12 mouse cellular contexts compared by ENCODE assay signal in genomic region chr3:89147979-89148311, GRCm38 (mm10). TPM values are rescaled to one million over a fixed set of nuclear protein-coding genes. Genes with fewer than 3 reads are reported as not detected.
DNase-seq lines count a peak whose midpoint lies in the region; ATAC-seq and TF ChIP-seq lines count a peak whose summit lies in the region.
"Had no signal": no experiment of that assay in that cellular context is flagged by ENCODE, and none has a peak within 500 bp of the region (broad histone marks: within the 10 kb centered on the region; RNA-seq: fewer than 3 reads in every experiment).

No protein-coding gene starts in this region.

- no peak for TF ChIP-seq CTCF in kidney, postnatal 0 days (IDR thresholded peaks at IDR 0.05; ENCODE audit: low read depth)

- H3K4me3 ChIP-seq in erythroblast, embryonic 14.5 days (replicated peaks), result peak overlapping the region; percentile 63
- peak overlapping the region; percentile 23 for H3K4me3 ChIP-seq in kidney, postnatal 0 days (replicated peaks; ENCODE audit: low read depth, low read length)
- H3K4me3 ChIP-seq in embryonic facial prominence, embryonic 13.5 days, result peak overlapping the region; percentile 41
- peak overlapping the region; percentile 48 for H3K4me3 ChIP-seq in liver, embryonic 16.5 days (ENCODE audit: low read depth, low read length)

- H3K9me3 ChIP-seq in erythroblast, embryonic 14.5 days (ENCODE audit: control insufficient read depth, low read length), result peaks cover 2% of the 10 kb centered on the region; the same call in 1 of the 2 replicates
- H3K9me3 ChIP-seq in kidney, postnatal 0 days (replicated peaks; ENCODE audit: low read length), result no peaks in the 10 kb centered on the region
- H3K9me3 ChIP-seq in embryonic facial prominence, embryonic 13.5 days, result no peaks in the 10 kb centered on the region
- no peaks in the 10 kb centered on the region for H3K9me3 ChIP-seq in liver, embryonic 16.5 days (replicated peaks; ENCODE audit: control insufficient read depth, low read length)

- no peak overlapping the region for H3K27ac ChIP-seq in kidney, postnatal 0 days
- H3K27ac ChIP-seq in embryonic facial prominence, embryonic 13.5 days, result no peak overlapping the region
- H3K27ac ChIP-seq in liver, embryonic 16.5 days (ENCODE audit: low read length), result peak overlapping the region; percentile 67
- H3K27ac ChIP-seq: macrophage had no signal

- WGBS in kidney, postnatal 0 days, result 7% methylated on average over 15 of the region's 15 CpGs
- 4% methylated on average over 15 of the region's 15 CpGs for WGBS in embryonic facial prominence, embryonic 13.5 days
- WGBS in liver, embryonic 16.5 days (ENCODE audit: insufficient replicate concordance), result 10% methylated on average over 15 of the region's 15 CpGs

- peaks cover 89% of the 10 kb centered on the region for H3K4me1 ChIP-seq in erythroblast, embryonic 14.5 days (ENCODE audit: control insufficient read depth)
- 0 out of 2 replicates have a peak, but pooled peaks cover 4% of the 10 kb centered on the region for H3K4me1 ChIP-seq in kidney, postnatal 0 days (replicated peaks; ENCODE audit: insufficient read depth, low read length)
- peaks cover 14% of the 10 kb centered on the region for H3K4me1 ChIP-seq in embryonic facial prominence, embryonic 13.5 days
- H3K4me1 ChIP-seq in liver, embryonic 16.5 days (ENCODE audit: control insufficient read depth, low read depth, low read length), result peaks cover 38% of the 10 kb centered on the region

- H3K36me3 ChIP-seq in erythroblast, embryonic 14.5 days (ENCODE audit: control insufficient read depth), result peaks cover 44% of the 10 kb centered on the region
- H3K36me3 ChIP-seq in kidney, postnatal 0 days (ENCODE audit: insufficient read depth, low read length), result no peaks in the 10 kb centered on the region
- no peaks in the 10 kb centered on the region for H3K36me3 ChIP-seq in embryonic facial prominence, embryonic 13.5 days
- peaks cover 23% of the 10 kb centered on the region for H3K36me3 ChIP-seq in liver, embryonic 16.5 days (ENCODE audit: control insufficient read depth, insufficient read depth)

- H3K4me2 ChIP-seq in kidney, postnatal 0 days (ENCODE audit: low read length), result peak overlapping the region; percentile 59
- H3K4me2 ChIP-seq in embryonic facial prominence, embryonic 13.5 days, result peak overlapping the region; percentile 67
- H3K4me2 ChIP-seq in liver, embryonic 16.5 days (ENCODE audit: low read depth, low read length), result peak overlapping the region; percentile 73

- H3K27me3 ChIP-seq in erythroblast, embryonic 14.5 days (ENCODE audit: control insufficient read depth), result peaks cover 27% of the 10 kb centered on the region
- no peaks in the 10 kb centered on the region for H3K27me3 ChIP-seq in kidney, postnatal 0 days (ENCODE audit: insufficient read depth, low read length)
- peaks cover 60% of the 10 kb centered on the region for H3K27me3 ChIP-seq in embryonic facial prominence, embryonic 13.5 days
- peaks cover 5% of the 10 kb centered on the region for H3K27me3 ChIP-seq in liver, embryonic 16.5 days (ENCODE audit: control insufficient read depth, insufficient read depth, low read depth, low read length)

- ATAC-seq in erythroblast, adult 5-6 weeks (replicated peaks; ENCODE audit: low FRiP score, poor library complexity, severe bottlenecking), result no peak; the same call in 1 of the 2 replicates
- ATAC-seq in kidney, postnatal 0 days (replicated peaks; ENCODE audit: low FRiP score, low read depth), result peak; percentile 44
- ATAC-seq in embryonic facial prominence, embryonic 13.5 days (ENCODE audit: insufficient number of reproducible peaks, insufficient read depth, low FRiP score, low TSS enrichment, low read depth), result no peak
- no peak; the same call in none of the 2 replicates for ATAC-seq in liver, embryonic 16.5 days (ENCODE audit: low read depth)

- DNase-seq in kidney, postnatal 0 days (ENCODE audit: low spot score), result peak; percentile 14
- DNase-seq in kidney, adult 8-10 months, result no peak
- no peak for DNase-seq in left cerebral cortex, adult 11 months (ENCODE audit: low spot score)
- DNase-seq in urinary bladder, postnatal 25 days (ENCODE audit: low spot score), result no peak
- DNase-seq: adrenal gland, adult 8-10 months; heart, postnatal 36 days; right cerebral cortex, adult 18-20 months had no signal

- 0 out of 2 replicates have a peak overlapping the region, but pooled peaks have one; percentile 35 for H3K9ac ChIP-seq in kidney, postnatal 0 days (ENCODE audit: low read depth, low read length)
- peak overlapping the region; percentile 62 for H3K9ac ChIP-seq in embryonic facial prominence, embryonic 13.5 days
- peak overlapping the region; percentile 49 for H3K9ac ChIP-seq in liver, embryonic 16.5 days (ENCODE audit: low read depth, low read length)

RNA-seq across cellular contexts. Expression of gene Pklr, which starts 12.0 kb away (rescaled TPM):
- polyA plus RNA-seq in erythroblast, embryonic 14.5 days (2012), result 50.9 and 55.5 TPM in 2 replicates
- total RNA-seq in erythroblast, adult 5-6 weeks (2015; ENCODE audit: low replicate concordance), result 22.5 and 23.4 TPM in 2 replicates
- 5.6 and 5.7 TPM in 2 replicates for total RNA-seq in erythroblast, adult 5-6 weeks (2017; ENCODE audit: low replicate concordance)
- polyA plus RNA-seq in kidney, postnatal 0 days (2015; fragmentation: Nextera tagmentation; extraction: Ambion mirVana), result 3.7 and 6.8 TPM in 2 replicates
- 2.0 TPM in 1 of 2 replicates, not detected in the other for polyA plus RNA-seq in embryonic facial prominence, embryonic 13.5 days (2015; fragmentation: Nextera tagmentation; extraction: Ambion mirVana)
- polyA plus RNA-seq in liver, embryonic 16.5 days (2015; fragmentation: Nextera tagmentation; extraction: Ambion mirVana), result 102 and 104 TPM in 2 replicates
- total RNA-seq: heart, postnatal 36 days had no signal
- polyA plus RNA-seq: macrophage had no signal

RNA-seq across cellular contexts. Expression of gene Hcn3, which starts 12.1 kb away (rescaled TPM):
- 0.02 TPM in 2 replicates for polyA plus RNA-seq in erythroblast, embryonic 14.5 days (2012)
- not detected in 2 replicates for total RNA-seq in erythroblast, adult 5-6 weeks (2015; ENCODE audit: low replicate concordance)
- 1.3 TPM in 1 of 2 replicates, not detected in the other for total RNA-seq in erythroblast, adult 5-6 weeks (2017; ENCODE audit: low replicate concordance)
- 0.71 and 0.91 TPM in 2 replicates for polyA plus RNA-seq in kidney, postnatal 0 days (2015; fragmentation: Nextera tagmentation; extraction: Ambion mirVana)
- polyA plus RNA-seq in embryonic facial prominence, embryonic 13.5 days (2015; fragmentation: Nextera tagmentation; extraction: Ambion mirVana), result 3.6 and 4.3 TPM in 2 replicates
- 0.29 and 0.32 TPM in 2 replicates for polyA plus RNA-seq in liver, embryonic 16.5 days (2015; fragmentation: Nextera tagmentation; extraction: Ambion mirVana)

RNA-seq across cellular contexts. Expression of gene Clk2, which starts 16.6 kb away (rescaled TPM):
- polyA plus RNA-seq in erythroblast, embryonic 14.5 days (2012), result 2.4 and 3.0 TPM in 2 replicates
- total RNA-seq in erythroblast, adult 5-6 weeks (2015; ENCODE audit: low replicate concordance), result 16.3 and 37.9 TPM in 2 replicates
- 24.4 and 47.4 TPM in 2 replicates for total RNA-seq in erythroblast, adult 5-6 weeks (2017; ENCODE audit: low replicate concordance)
- 16.9 and 18.8 TPM in 2 replicates for polyA plus RNA-seq in kidney, postnatal 0 days (2015; fragmentation: Nextera tagmentation; extraction: Ambion mirVana)
- 39.9 and 41.8 TPM in 2 replicates for polyA plus RNA-seq in embryonic facial prominence, embryonic 13.5 days (2015; fragmentation: Nextera tagmentation; extraction: Ambion mirVana)
- polyA plus RNA-seq in liver, embryonic 16.5 days (2015; fragmentation: Nextera tagmentation; extraction: Ambion mirVana), result 6.4 and 8.4 TPM in 2 replicates

RNA-seq across cellular contexts. Expression of gene Scamp3, which starts 29.3 kb away (rescaled TPM):
- 18.8 and 19.5 TPM in 2 replicates for polyA plus RNA-seq in erythroblast, embryonic 14.5 days (2012)
- total RNA-seq in erythroblast, adult 5-6 weeks (2015; ENCODE audit: low replicate concordance), result 20.3 and 24.0 TPM in 2 replicates
- 3.5 and 5.8 TPM in 2 replicates for total RNA-seq in erythroblast, adult 5-6 weeks (2017; ENCODE audit: low replicate concordance)
- polyA plus RNA-seq in kidney, postnatal 0 days (2015; fragmentation: Nextera tagmentation; extraction: Ambion mirVana), result 107 and 115 TPM in 2 replicates
- 115 and 125 TPM in 2 replicates for polyA plus RNA-seq in embryonic facial prominence, embryonic 13.5 days (2015; fragmentation: Nextera tagmentation; extraction: Ambion mirVana)
- polyA plus RNA-seq in liver, embryonic 16.5 days (2015; fragmentation: Nextera tagmentation; extraction: Ambion mirVana), result 47.5 and 49.0 TPM in 2 replicates

RNA-seq across cellular contexts. Expression of gene Fam189b, which starts 35.0 kb away (rescaled TPM):
- polyA plus RNA-seq in erythroblast, embryonic 14.5 days (2012), result 0.60 and 0.84 TPM in 2 replicates
- 3.3 and 18.6 TPM in 2 replicates for total RNA-seq in erythroblast, adult 5-6 weeks (2015; ENCODE audit: low replicate concordance)
- total RNA-seq in erythroblast, adult 5-6 weeks (2017; ENCODE audit: low replicate concordance), result 1.8 TPM in 1 of 2 replicates, not detected in the other
- 23.5 and 24.1 TPM in 2 replicates for polyA plus RNA-seq in kidney, postnatal 0 days (2015; fragmentation: Nextera tagmentation; extraction: Ambion mirVana)
- 31.5 and 32.6 TPM in 2 replicates for polyA plus RNA-seq in embryonic facial prominence, embryonic 13.5 days (2015; fragmentation: Nextera tagmentation; extraction: Ambion mirVana)
- polyA plus RNA-seq in liver, embryonic 16.5 days (2015; fragmentation: Nextera tagmentation; extraction: Ambion mirVana), result 2.0 and 2.4 TPM in 2 replicates
